Mouse (Mus musculus): Measurements from ENCODE around the gene Naa20. TPM values are rescaled to one million over a fixed set of nuclear protein-coding genes. Genes with fewer than 3 reads are reported as not detected.
"Not testable (repeated sequence)": the region's sequence is repeated elsewhere in the genome, so short reads cannot be mapped to it uniquely, and the experiment has no call there.

Naa20 gene
- total RNA-seq, 2 experiments from 2014 or later: 68.4 to 69.2 TPM

DNA sequence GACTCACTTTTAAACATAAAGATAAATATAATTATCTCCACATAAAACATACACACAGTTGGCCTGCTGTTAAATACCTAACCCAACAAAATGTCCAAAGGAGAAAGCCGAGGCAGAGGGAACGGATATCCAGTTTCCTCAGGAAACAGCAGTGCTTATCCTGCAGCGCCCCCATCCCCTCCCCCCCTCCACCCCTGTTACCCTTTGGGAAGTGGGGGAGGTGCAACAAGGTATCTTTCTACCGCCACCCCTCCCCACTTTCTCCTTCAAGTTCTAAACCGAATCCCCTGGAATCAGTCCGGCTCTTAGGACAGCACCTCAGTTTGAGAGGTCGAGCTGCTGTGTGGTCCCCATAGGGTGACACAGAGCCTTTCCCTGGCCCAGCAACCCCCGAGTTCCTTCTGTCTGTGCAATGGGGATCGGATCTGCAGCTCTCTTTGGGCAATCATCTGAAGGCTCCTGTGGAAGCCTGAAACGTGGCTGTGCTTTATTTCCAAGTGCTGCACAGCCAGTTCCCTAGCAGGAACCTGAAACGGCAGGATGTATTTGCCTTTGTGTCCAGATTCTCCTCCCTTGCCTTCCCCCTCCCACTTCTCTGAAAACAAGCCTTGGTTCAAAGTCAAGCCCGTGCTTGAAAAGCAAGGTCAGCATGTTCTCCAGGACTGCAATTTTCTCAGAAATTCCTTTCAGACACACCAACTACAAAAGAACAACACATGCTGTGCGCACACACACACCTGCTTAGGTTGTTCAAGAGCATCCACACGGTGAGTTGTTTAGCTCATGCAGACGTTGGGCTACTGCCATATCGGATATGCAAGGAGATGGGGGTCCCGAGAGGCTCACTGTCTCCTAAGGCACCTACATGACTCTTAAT, 17.6 kb upstream of the Naa20 start:
- DNase-seq (ENCODE audit: extremely low spot score in 1 of 2, low spot score in 1 of 2): no peak

DNA sequence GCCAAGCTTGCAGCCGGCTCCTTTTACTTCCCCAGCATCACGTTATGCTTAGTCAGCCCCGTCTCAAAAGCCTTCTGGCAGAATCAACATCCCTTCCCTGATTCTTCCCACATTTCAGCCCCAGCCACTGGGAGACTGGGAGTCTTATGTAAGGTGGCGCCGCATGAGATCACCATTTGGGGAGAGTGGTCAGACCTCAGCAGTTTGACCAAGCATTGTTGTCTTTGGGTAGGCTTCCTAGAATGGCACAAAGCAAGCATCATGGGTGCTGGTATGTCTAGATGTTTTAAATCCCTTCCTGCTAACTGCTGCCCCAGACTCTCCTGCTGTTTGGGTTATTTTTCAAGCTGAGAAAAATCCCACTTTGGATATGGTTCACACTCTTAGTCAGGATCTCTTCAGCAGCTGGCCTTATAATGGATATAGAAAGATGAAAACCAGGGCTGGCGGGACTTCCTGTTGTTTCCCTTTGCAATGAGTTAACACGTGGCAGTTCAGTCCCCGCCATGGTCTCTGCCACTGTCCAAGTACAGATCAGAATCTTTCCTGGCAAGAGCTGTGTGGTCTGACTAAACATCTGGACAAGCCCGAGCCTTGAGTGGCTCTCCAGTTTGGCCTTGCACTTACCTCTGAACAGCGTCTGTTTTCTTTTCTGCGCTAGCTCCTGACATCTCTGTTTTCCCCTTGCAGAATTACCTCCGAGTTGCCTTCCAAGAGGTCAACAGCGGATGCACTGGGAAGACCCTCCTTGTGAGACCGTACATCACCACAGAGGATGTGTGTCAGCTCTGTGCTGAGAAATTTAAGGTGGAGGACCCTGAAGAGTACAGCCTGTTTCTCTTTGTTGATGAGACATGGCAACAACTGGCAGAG, 16.8 kb upstream of the Naa20 start:
- DNase-seq (ENCODE audit: extremely low spot score in 1 of 2, low spot score in 1 of 2): no peak

DNA sequence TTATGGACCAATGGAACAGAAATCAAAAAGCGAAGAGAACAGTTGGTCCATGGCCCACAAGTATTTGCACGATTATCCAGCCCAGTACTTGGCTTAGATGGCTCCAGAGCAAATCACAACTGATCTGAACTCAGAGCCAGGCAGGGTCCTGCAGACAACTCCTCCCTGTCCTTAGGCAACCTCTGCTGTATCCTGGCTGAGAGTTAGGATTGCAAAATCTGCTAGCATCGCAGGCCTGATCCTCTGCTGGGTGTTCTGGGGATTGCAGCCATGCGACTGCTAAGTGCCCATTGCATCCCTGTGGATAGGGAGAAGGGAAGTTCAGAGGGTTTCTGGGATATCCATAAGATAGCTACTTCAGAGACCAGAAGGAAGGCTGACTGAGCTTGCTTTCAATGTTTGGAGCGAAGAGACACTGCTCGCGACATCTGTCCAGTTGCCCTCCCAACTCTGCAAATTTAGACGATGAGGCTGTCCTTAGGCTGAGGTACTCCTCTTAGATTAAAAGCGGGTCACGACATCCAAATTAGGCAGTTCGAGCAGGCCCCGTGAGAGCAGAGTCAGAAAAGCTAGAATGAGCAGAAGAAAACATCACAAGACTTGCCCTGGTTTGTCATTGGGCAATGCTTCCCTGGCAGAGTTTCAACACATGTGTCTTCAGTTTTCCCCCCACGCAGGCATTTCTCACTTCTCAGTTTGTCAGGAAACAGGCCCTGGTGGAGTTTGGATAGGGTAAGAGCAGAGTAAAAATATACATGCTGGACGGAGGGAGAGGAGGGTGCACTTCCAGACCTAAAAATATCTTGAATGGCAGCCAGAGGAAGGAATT, 13.7 kb upstream of the Naa20 start:
- no peak for DNase-seq (ENCODE audit: extremely low spot score in 1 of 2, low spot score in 1 of 2)

DNA sequence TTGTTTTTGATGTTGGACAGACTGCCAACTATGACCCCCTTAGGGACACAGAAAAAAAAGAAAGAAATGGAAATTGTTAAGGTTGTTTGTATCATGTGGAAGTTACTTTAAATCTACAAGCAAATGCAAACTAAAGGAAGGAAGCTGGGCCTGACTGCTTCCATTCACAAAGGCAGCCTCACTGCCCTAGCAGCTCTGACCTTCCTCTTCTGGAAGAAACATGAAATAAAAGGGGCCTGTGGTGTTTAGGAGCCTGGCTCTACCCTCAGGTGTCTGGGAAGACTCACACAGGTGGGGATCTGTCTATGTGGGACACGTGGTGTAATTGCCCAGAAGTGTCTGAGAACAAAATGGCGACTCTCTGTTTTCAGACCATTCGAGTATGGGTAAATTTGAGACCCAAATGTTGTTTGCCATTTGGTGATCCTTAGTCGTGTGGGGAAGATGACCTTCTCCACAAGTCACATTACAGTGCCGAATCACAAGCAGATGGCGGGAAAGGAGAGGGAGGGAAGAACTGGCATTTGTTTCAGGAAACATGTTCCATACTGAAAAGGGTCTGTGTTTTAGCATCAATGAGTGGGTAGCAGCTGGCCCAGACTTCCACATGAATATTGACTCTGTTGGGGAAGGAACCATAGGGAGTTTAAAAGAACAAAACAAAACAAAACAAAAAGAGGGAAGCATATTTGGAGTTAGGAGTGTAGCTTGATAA, 13.0 kb upstream of the Naa20 start:
- DNase-seq (ENCODE audit: extremely low spot score in 1 of 2, low spot score in 1 of 2): no peak

DNA sequence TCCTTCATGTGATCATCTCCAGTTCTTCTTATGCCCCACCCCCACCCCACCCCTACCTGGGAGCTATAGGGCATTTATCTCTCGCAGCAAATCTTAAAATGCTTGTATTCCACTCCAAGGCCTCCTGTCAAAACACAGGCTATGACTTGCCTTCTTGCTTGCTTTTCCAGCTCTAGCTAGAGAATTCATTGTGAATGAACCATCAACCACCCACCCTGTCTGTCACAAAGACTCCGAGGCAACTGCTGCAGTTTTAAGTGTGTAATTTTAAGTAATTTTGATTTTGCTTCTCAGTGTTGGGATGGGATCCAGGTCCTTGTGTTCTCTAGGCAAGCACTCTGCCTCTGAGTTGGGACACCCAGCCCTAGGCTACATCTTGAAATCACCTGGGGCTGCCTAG, 11.3 kb upstream of the Naa20 start:
- no peak for DNase-seq (ENCODE audit: extremely low spot score in 1 of 2, low spot score in 1 of 2)

DNA sequence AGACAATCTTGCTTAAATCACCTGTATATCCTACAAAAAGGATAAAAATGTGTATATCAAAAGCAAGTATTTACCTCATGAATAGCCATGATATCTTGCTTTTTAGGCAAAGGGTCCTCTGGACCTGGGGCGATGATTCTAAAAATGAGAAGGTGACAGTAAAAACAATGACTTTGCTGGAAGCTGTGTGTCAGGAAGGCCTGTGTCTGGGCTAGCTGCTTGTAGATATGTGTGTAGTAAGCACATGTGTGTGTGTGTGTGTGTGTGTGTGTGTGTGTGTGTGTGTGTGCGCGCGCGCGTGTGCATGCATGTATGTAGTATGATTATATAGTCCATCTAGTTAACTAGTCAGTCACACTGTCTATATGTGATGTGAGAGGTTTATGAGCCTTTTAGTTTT, 8.1 kb upstream of the Naa20 start:
- no peak for DNase-seq (ENCODE audit: extremely low spot score in 1 of 2, low spot score in 1 of 2)

DNA sequence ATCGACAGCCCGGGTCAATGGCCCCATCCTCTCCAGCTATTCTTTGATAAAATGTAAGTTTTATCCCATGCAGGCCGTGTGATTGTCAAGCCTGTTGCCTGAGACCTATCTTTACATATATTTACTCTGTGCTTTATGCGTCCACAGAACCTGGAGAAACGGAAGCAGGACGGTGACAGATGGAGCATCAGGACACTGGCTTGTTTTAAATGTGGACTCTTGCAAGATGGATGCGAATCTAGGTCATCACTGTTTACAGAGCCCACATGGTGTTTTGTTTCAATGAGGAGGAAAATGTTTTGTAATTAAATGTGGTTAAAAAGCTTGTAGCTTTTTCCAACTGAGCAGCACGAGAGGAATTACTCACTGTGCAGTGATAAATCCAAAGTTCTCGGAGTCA, 3.8 kb upstream of the Naa20 start:
- no peak for DNase-seq (ENCODE audit: extremely low spot score in 1 of 2, low spot score in 1 of 2)

DNA sequence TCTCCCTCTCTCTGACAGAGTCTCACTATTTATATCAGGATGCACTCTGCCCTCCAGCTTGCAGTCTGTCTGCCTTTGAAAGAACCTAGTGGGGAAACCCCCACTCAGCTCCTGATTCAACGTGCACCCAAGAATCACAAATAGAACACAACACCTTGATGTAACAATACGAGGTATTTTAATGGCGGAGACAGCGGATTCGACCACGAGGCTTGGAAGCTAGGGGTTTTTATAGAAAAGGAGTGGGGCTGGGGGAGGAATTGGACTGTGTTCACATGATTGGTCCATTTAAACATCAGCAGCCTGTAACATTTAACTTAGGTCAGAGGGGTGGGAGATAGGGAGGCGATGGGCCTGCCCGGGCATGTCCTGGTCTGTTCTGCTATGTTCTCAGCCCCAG, 1.6 kb upstream of the Naa20 start:
- not testable (repeated sequence) for DNase-seq (ENCODE audit: extremely low spot score in 1 of 2, low spot score in 1 of 2)

DNA sequence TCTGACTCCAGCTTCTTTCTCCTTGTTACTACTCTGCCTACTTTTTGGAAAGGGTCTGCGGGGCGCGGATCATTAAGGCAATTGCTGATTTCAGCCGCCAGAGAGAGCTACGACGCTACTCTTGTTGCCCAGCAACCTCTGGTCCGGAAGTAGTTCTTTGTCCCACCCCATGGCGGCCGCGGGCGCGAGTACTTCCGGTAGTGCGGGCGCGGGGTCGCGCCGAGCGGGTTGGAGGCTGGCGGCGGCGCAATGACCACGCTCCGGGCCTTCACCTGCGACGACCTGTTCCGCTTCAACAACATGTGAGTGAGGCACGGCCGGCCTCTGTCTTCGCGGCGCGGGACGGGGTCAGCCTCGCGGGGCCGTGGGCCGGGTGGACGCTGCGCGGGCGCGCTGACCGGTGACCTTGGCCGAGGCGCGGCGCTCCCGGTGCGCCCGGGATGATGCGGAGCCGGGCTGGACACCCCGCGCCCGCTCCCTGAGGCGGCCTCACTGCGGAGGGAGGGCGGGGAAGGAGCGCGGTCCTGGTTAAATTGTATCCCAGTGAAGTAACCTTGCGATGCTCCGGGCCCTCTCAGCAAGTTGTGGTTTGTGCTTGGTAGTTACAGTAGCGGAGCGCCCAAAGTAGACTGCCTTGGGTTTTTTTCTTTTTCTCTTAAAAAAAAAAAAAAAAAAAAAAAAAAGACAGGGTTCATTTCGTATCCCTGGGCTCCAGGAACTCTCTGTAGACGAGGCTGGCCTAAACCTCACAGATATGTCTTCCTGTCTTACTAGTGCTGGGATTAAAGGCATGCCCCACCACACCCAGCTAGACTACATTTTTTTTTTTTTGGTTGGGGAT, 1.4 kb downstream of the Naa20 start:
- peak; percentile 85 to 86 for DNase-seq (ENCODE audit: extremely low spot score in 1 of 2, low spot score in 1 of 2)

DNA sequence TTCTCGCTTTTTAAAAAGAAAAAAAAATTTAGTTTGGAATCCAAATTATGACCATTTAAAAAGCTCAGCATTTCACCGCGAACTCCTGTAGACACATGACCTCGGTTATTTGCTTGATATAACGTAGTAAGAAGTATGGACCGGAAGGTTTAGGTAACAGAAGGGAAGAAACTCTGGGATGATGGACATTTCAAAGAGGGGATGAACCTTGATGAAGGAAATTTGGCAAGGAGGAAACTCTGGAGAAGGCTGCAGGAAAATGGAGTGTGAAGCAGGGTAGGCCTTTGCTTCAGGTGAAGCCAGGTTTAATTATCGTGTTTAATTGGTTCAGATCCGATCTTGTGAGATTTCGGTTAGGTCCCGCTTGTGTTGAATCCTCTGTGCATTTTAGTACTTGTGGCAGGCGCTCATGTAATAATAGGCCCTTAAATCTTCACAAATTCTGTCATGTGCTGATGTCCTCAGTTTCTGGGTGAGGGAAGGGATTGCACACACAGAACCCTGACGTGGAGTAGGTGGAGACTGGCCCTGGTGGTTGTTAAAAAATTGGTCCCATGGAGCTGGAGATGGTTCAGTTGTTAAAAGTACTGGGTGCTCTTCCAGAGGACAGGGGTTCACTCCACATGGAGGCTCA, 2.2 kb downstream of the Naa20 start:
- no peak for DNase-seq (ENCODE audit: extremely low spot score in 1 of 2, low spot score in 1 of 2)

DNA sequence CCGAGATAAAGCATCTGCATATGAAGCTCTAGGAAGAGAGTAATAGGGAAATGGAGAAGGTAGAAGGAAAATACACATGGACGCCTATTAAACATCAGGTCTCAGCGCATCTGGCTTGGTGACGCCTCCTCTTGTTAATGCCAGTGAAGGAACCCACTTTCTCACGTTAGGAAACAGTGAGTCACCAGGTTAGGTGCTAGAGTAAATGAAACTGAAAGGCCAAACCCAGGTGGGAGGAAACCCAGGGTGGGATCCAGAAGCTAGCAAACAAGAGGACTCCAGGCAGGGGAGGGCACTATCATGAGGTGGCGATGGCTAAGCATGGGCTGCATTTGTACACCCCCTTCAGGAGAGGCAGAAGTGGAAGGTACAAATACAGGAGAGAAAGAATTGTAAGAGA, 3.3 kb downstream of the Naa20 start:
- DNase-seq (ENCODE audit: extremely low spot score in 1 of 2, low spot score in 1 of 2): no peak

DNA sequence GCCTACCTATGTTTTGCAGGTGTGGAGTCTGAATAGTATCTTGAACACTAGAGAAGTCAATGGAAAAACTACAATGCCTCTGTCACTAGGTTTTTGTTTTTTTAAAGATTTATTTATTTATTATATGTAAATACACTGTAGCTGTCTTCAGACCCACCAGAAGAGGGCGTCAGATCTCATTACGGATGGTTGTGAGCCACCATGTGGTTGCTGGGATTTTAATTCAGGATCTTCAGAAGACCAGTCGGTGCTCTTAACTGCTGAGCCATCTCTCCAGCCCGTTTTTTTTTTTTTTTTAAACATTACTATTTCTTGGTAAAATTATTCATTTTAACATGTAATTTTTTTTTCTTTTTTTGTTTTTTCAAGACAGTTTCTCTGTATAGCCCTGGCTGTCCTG, 4.0 kb downstream of the Naa20 start:
- DNase-seq (ENCODE audit: extremely low spot score in 1 of 2, low spot score in 1 of 2): not testable (repeated sequence)

DNA sequence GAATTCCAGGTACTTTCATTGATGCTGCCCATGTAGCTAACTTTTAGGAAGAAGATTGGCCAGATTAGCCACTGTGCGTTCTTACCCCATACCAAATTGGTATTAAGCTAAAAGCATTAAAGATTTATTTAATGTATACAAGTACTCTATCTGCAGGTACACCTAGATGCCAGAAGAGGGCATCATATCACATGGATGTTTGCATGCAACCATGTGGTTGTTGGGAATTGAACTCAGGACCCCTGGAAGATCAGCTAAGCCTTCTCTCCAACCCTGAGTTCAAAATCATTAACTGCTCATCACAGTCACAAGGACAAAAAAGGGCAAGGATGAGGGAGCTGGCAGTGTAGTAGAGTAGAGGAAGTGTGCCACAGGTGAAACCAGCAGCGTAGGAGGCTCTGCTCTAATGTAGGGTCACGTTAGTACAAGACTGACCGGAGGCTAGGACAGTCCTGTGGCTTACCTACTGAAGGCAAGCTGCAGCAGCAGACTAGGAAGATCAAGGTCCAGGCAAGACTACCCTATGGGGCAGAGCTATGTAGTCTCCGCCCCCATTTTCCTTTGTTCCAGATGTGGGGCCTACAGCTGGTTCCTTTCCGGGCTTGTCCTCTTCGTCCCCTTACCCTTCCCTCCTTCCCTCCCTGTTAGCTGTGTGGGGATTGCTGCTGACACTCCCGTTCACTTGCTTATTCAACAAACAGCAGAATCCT, 19.2 kb downstream of the Naa20 start:
- no peak for DNase-seq (ENCODE audit: extremely low spot score in 1 of 2, low spot score in 1 of 2)

DNA sequence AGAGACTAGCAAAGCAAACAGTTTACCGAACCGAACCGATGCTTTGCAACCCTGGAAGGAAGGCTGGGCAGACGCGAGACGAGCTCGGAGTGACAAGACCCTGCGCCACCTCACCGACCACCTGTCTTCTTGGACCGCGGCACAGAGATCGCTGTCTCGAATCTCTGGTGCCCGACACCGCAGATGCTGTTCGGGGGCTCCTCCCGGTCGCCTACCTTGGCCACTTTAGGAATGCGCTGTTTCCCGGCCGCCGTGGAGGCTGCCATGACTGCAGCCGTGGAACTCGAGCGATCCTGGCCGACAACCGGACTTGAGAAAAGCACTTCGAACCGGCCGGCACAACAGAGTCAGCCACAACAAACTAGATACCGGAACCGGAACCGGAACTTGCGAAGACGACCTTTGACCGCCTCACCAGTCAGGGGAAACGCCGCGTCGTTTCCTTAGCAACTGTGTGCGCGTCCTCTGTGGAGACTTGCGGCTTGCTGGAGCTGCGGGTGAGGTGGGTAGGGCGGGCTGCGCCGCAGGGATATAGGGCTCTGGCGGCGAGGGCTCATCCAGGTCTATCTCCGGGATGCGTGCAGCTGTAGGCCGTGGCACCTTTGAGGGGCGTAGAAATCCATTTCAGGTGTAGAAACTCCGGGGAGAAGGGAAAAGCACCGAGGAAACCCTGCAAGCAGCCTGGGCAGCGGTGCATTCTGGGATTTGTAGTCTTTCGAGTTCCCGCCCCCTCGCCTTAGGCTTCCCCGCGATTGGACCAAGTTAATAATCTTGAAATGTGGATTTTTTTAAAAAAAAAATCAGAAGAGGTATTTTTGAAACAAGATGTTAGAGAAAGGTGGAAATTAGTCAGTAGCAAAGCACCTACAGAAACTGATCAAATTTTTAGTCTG, 32.7 kb downstream of the Naa20 start, which contains the start of the genes Cfap61 and Crnkl1:
Gene Cfap61, plus strand, starts transcription at position 446 of the 893 bp plus-strand sequence.
Gene Crnkl1, minus strand, starts transcription at position 676 of the 893 bp plus-strand sequence.
- peak; percentile 84 to 87 for DNase-seq (ENCODE audit: extremely low spot score in 1 of 2, low spot score in 1 of 2)

DNA sequence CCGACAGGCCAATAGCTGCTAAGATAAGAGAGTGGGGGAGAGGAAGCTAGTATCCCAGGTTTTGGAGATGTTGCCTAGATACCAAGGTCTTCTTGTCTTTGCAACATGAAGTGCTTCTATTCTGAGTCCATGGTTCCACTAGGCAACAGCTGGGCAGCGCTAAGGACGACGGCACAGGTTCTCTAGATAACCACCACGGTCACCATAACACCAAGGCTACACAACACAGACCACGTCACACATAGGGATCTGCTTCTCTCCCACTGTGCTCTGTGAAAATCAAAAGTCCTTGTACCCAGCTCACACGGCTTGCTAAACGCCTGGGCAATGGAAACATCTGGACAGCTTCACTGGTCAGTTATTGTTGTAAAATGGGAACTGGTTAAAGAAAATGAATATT, 35.1 kb downstream of the Naa20 start:
- DNase-seq (ENCODE audit: extremely low spot score in 1 of 2, low spot score in 1 of 2): no peak

DNA sequence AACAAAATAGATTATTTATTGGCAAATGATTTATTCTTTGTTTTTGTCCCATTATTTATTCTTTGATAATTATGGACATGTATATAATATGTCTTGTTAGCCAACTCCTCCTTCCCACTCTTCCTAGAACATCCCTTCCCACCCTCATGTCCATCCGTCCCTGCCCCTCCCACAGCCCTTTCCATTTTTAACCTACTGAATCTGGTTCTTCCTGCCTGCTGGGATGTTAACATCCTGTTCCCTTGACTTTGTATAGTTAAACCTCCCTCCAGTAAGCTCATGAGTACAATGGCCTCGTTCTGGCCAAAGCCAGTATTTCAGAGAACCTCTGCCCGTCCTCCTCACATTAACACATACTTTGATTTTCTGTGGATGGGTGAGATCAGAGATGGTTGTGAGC, 39.5 kb downstream of the Naa20 start:
- no peak for DNase-seq (ENCODE audit: extremely low spot score in 1 of 2, low spot score in 1 of 2)

DNA sequence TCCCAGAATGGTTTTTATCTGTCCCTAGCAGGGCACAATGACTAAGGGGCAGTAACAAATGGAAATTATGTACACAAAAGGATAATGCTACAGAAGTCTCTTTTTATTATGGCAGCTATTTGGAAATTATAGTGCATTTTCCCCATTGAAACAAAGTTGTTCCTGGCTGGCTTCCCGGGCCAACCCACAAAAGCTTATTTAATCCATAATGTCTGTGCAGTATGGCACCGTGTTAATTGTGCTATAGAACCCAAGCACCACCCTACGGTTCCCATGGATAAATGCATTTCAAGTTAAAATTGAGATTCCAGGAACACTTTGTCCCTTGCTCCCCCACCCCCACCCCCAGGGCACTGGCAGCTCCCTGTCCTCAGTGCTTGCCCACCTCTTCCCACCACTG, 42.4 kb downstream of the Naa20 start:
- DNase-seq (ENCODE audit: extremely low spot score in 1 of 2, low spot score in 1 of 2): no peak
